Mouse (Mus musculus) olfactory bulb, adult 2 months (tissue): ENCODE results near the gene Nucb1.

Experiments used
- CTCF ChIP-seq: fragments of 200-500 bp; IDR thresholded peaks from 2 replicates; pipeline ENCODE4 v1.5.1; 2012; ENCODE audit warnings: low read depth, mild to moderate bottlenecking, low read length, moderate library complexity; ENCODE audit not compliant: insufficient read depth
- POLR2A ChIP-seq: fragments of 200-500 bp; IDR thresholded peaks from 2 replicates; pipeline ENCODE4 v1.6.1; 2012; ENCODE audit warnings: mild to moderate bottlenecking, low read depth, low read length, moderate library complexity; ENCODE audit not compliant: insufficient read depth

DNA sequence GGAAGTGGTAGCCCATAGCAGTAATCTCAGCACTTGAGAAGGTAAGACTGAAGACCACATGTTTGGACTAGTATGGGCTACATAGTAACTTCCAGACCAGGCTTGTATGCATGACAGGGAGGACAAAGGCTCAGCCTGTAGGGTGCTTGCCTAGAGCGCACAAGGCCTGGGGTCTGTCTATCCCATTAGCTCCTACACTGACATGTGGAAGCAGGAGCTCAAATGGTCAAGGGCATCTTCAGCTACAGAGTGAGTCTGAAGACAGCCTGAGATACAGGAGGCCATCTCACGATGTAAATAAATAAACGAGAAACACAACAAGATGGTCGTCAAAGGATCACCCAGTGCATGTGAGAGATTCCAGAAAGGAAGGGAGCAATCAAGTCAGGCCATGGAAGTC is 47.9 kb downstream of the Nucb1 start:
- TF ChIP-seq POLR2A (no peak), CTCF (no peak)
